Mouse (Mus musculus) kidney, embryonic 14.5 days (tissue): Measurements from ENCODE around the gene Lrpprc. TPM values are rescaled to one million over a fixed set of nuclear protein-coding genes. Genes with fewer than 3 reads are reported as not detected.
A peak's percentile ranks its signal among the peaks of the same experiment; 100 is the strongest.

Experiments
- ATAC-seq: fragments of 200-750 bp; cut with Nextera tagmentation; 2 replicates; pipeline ENCODE4 v1.8.0; 2017; ENCODE audit warnings: moderate number of reproducible peaks, mild to moderate bottlenecking, moderate TSS enrichment, moderate library complexity; ENCODE audit not compliant: low FRiP score, low TSS enrichment
- H3K27ac ChIP-seq: fragments of 300-500 bp; sonication (generic); 2 replicates; pipeline ENCODE4 v1.5.1; 2014; ENCODE audit warnings: low read depth, mild to moderate bottlenecking, low read length, moderate library complexity, mixed read lengths
- H3K27me3 ChIP-seq: fragments of 300-500 bp; sonication (generic); 2 replicates; pipeline ENCODE4 v1.6.1; 2014; ENCODE audit warnings: mild to moderate bottlenecking, low read length; ENCODE audit not compliant: control insufficient read depth, insufficient read depth
- H3K36me3 ChIP-seq: fragments of 300-500 bp; sonication (generic); 2 replicates; pipeline ENCODE4 v1.6.1; 2014; ENCODE audit warnings: low read length, mixed read lengths; ENCODE audit not compliant: control insufficient read depth, insufficient read depth
- H3K4me1 ChIP-seq: fragments of 300-500 bp; sonication (generic); 2 replicates; pipeline ENCODE4 v1.6.1; 2014; ENCODE audit warnings: low read length, mixed read lengths; ENCODE audit not compliant: control insufficient read depth, insufficient read depth
- H3K4me2 ChIP-seq: fragments of 300-500 bp; sonication (generic); replicated peaks from 2 replicates; pipeline ENCODE4 v1.6.1; 2014; ENCODE audit warnings: low read depth, mild to moderate bottlenecking, low read length
- H3K4me3 ChIP-seq: fragments of 300-500 bp; sonication (generic); 2 replicates; pipeline ENCODE4 v1.5.1; 2014; ENCODE audit warnings: mild to moderate bottlenecking, low read length
- H3K9ac ChIP-seq: fragments of 300-500 bp; sonication (generic); 2 replicates; pipeline ENCODE4 v1.6.1; 2014; ENCODE audit warnings: low read depth, mild to moderate bottlenecking, low read length, moderate library complexity
- H3K9me3 ChIP-seq: fragments of 300-500 bp; sonication (generic); 2 replicates; pipeline ENCODE4 v1.6.1; 2016; ENCODE audit warnings: low read length; ENCODE audit not compliant: control insufficient read depth
- WGBS: fragments of 180-500 bp; shearing (Covaris S2); extraction: QIAGEN DNeasy Blood & Tissue Kit; methylation state at CpG from one replicate; pipeline ENCODE4 v1.1.7; 2014; 5-methylcytosine and 5-hydroxymethylcytosine counted together
- polyA plus RNA-seq: library from polyadenylated mRNA; unstranded; fragments of >200 nt; fragmentation: Nextera tagmentation; extraction: Ambion mirVana; gene quantifications from 2 replicates; pipeline ENCODE4 v1.2.1, GENCODE M21; 2014

Gene Lrpprc
- polyA plus RNA-seq, 1 experiment from 2014 or later = 64.7 TPM

- Histone ChIP-seq H3K9me3 (no peaks in the 10 kb centered on the region), H3K4me3 (no peak overlapping the region), H3K27me3 (no peaks in the 10 kb centered on the region), H3K36me3 (no peaks in the 10 kb centered on the region), H3K27ac (no peak overlapping the region), H3K9ac (no peak overlapping the region), H3K4me1 (no peaks in the 10 kb centered on the region), H3K4me2 (no peak overlapping the region)
- ATAC-seq = no peak
- WGBS = 57% methylated on average over 7 of the region's 7 CpGs
These were observed 132.8 kb downstream of the Lrpprc start for GRCm38 (mm10) chr17:84657782-84658181.

DNA sequence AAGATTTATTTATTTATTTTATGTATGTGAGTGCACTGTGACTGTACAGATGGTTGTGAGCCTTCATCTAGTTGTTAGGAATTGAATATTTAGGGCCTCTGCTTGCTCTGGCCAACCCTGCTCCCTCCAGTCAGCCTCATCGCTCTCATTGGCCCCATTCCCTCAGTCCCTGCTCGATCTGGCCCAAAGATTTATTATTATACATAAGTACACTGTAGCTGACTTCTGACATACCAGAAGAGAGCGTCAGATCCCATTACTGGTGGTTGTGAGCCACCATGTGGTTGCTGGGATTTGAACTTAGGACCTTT is 133.2 kb downstream of the Lrpprc start:
- H3K9ac ChIP-seq = no peak overlapping the region
- no peak overlapping the region for H3K4me2 ChIP-seq
- no peak overlapping the region for H3K4me3 ChIP-seq
- H3K27ac ChIP-seq = no peak overlapping the region
- H3K9me3 ChIP-seq = no peaks in the 10 kb centered on the region
- H3K27me3 ChIP-seq = no peaks in the 10 kb centered on the region
- 39% methylated on average over 3 of the region's 3 CpGs for WGBS
- H3K4me1 ChIP-seq = no peaks in the 10 kb centered on the region
- H3K36me3 ChIP-seq = 0 out of 2 replicates have a peak, but pooled peaks cover under 1% of the 10 kb centered on the region
- peak; percentile 54; the same call in 1 of the 2 replicates for ATAC-seq

DNA sequence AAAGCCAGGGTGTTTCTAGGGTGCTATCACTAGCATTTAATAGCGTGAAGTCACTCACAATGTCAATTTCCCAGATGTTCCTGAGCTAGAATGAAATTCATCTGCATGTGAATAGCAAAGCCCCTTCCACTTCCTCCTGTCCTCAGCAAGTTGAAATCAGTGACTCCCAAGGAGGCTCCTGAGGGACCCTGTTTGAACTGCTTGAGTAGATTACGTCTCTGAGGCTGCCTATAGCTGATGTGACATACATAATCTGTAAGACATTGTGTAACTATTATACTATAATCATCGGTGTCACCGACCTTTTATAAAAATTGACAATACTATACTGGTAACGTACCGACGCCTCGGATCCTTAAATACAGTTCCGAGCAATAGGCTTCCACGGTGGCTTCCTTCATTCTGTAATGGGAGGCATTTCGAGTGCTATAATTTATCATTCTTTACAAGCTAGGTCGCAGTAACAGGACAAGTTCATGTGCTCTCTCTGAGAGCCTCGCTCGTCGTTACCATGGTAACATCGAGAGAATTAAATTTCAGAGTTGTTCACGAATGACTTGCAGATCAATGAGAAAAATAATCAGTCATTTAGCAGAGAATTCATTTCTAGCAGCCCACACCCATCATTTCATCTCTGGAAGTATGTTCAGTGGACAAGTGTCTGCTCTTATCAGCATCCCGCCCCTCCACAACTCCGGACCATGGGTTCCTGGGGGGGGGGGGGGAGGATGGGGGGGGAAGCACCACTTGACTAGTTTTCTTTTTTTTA is 133.8 kb downstream of the Lrpprc start:
- H3K27ac ChIP-seq = no peak overlapping the region
- no peak overlapping the region for H3K9ac ChIP-seq
- no peaks in the 10 kb centered on the region for H3K9me3 ChIP-seq
- H3K36me3 ChIP-seq = peaks cover 5% of the 10 kb centered on the region; the same call in 1 of the 2 replicates
- no peaks in the 10 kb centered on the region for H3K4me1 ChIP-seq
- 0 out of 2 replicates have a peak, but pooled peaks have one; percentile 14 for ATAC-seq
- H3K4me3 ChIP-seq = no peak overlapping the region
- WGBS = 33% methylated on average over 19 of the region's 19 CpGs
- no peaks in the 10 kb centered on the region for H3K27me3 ChIP-seq
- H3K4me2 ChIP-seq = no peak overlapping the region

DNA sequence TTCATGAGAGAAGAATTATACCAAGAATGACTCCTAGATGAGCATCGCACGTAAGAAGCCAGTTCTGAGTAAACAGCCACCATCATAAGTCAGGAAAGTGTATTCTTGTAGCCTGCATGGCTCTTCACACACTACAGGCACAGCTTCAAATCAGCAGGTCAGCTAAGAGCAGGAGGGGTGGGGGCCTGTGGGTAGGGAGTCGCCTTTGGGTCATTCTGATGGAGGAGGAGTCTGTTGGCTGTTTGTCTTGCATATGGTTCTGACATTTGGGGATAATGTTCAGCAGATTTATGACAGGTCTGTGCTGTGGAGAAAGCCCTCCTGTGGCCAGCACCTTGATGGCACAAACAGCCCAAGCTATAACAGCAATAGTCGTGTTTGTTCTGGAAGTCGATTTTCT is 134.4 kb downstream of the Lrpprc start:
- Histone ChIP-seq H3K36me3 (peaks cover 5% of the 10 kb centered on the region; the same call in 1 of the 2 replicates), H3K4me1 (no peaks in the 10 kb centered on the region), H3K9ac (no peak overlapping the region), H3K27ac (no peak overlapping the region), H3K4me3 (no peak overlapping the region), H3K27me3 (no peaks in the 10 kb centered on the region), H3K9me3 (no peaks in the 10 kb centered on the region), H3K4me2 (no peak overlapping the region)
- WGBS = 39% methylated on average over 5 of the region's 5 CpGs
- no peak for ATAC-seq

Other genes starting within 250 kb of the Lrpprc start
- 48.7 and 57.3 TPM in 2 replicates for gene Dync2li1, start 164.3 kb downstream of the Lrpprc start, polyA plus RNA-seq
- 0.35 and 0.43 TPM in 2 replicates for gene Abcg8, start 114.5 kb downstream of the Lrpprc start, polyA plus RNA-seq
- gene Abcg5, start 107.8 kb downstream of the Lrpprc start, polyA plus RNA-seq = 5.8 and 6.6 TPM in 2 replicates
- 54.4 and 79.3 TPM in 2 replicates for gene Ppm1b, start 166.0 kb upstream of the Lrpprc start, polyA plus RNA-seq
- gene Slc3a1, start 237.6 kb upstream of the Lrpprc start, polyA plus RNA-seq = 1.0 and 2.3 TPM in 2 replicates